Mouse (Mus musculus): ENCODE measurements around the gene Gm28048.

DNA sequence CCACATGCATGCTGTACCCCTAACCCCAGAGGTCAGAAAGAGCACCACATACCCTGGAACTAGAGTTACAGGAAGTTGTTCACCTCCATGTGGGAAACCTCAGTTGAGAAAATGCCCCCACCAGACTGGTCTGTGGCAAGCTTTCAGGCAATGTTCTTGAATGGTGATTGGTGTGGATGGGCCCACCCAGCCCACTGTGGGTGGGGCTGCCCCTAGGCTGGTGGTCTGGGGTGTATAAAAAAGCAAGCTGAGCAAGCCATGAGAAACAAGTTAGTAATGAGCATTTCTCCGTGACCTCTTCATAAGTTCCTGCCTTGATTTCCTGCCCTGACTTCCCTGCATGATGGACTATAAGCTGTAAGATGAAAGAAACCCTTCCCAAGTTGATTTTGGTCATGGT, 19.8 kb downstream of the Gm28048 start:
- TF ChIP-seq CTCF (IDR thresholded peaks at IDR 0.05; ENCODE audit: extremely low read depth, insufficient read depth, insufficient read length, insufficient replicate concordance) (no peak), POLR2A (IDR thresholded peaks at IDR 0.05; ENCODE audit: low read depth, low read length) (no peak)
